Mouse (Mus musculus) liver, embryonic 14.5 days (tissue): ENCODE results near the gene Iqschfp. TPM values are rescaled to one million over a fixed set of nuclear protein-coding genes. Genes with fewer than 3 reads are reported as not detected.

Source experiments
- ATAC-seq: fragments of 200-750 bp; cut with Nextera tagmentation; 2 replicates; pipeline ENCODE4 v1.8.0; 2017; ENCODE audit warnings: moderate number of reproducible peaks, mild to moderate bottlenecking, moderate library complexity; ENCODE audit not compliant: insufficient read depth
- DNase-seq, 3 experiments: peaks; one replicate each; pipeline ENCODE4 v3.0.0-alpha.2; 2012 to 2013; ENCODE audit warnings: low read depth in 3 of 3, low spot score in 3 of 3
- H3K27ac ChIP-seq: fragments of 300-500 bp; sonication (generic); 2 replicates; pipeline ENCODE4 v1.5.1; 2014; ENCODE audit warnings: moderate library complexity, mild to moderate bottlenecking, control low read depth, inconsistent platforms
- H3K27me3 ChIP-seq: fragments of 300-500 bp; sonication (generic); 2 replicates; pipeline ENCODE4 v1.6.1; 2014; ENCODE audit warnings: mild to moderate bottlenecking, low read length, moderate library complexity; ENCODE audit not compliant: control insufficient read depth, insufficient read depth
- H3K36me3 ChIP-seq: fragments of 300-500 bp; sonication (generic); replicated peaks from 2 replicates; pipeline ENCODE4 v1.6.1; 2014; ENCODE audit warnings: low read depth; ENCODE audit not compliant: control insufficient read depth, insufficient read depth
- H3K4me1 ChIP-seq, 2 experiments: fragments of 200-500 bp in 1 of 2; fragments of 300-500 bp in 1 of 2; sonication (generic) in 1 of 2; replicated peaks; 2 replicates each; pipeline ENCODE4 v1.6.1; 2012 to 2014; ENCODE audit warnings: antibody characterized with exemption in 1 of 2, inconsistent platforms in 1 of 2, low read length in 1 of 2; ENCODE audit not compliant: control insufficient read depth in 2 of 2, insufficient read depth in 2 of 2
- H3K4me2 ChIP-seq: fragments of 300-500 bp; sonication (generic); 2 replicates; pipeline ENCODE4 v1.6.1; 2014; ENCODE audit warnings: low read depth, mild to moderate bottlenecking, control low read depth, moderate library complexity
- H3K4me3 ChIP-seq, 2 experiments: fragments of 200-500 bp in 1 of 2; fragments of 300-500 bp in 1 of 2; sonication (generic) in 1 of 2; 2 replicates each; pipeline ENCODE4 v1.5.1; 2012 to 2014; ENCODE audit warnings: low read depth in 2 of 2, low read length in 2 of 2, mild to moderate bottlenecking in 2 of 2, control low read depth in 1 of 2, inconsistent platforms in 1 of 2, moderate library complexity in 1 of 2; ENCODE audit not compliant: insufficient read depth in 1 of 2
- H3K9ac ChIP-seq: fragments of 300-500 bp; sonication (generic); replicated peaks from 2 replicates; pipeline ENCODE4 v1.6.1; 2014; ENCODE audit warnings: mild to moderate bottlenecking, control low read depth, moderate library complexity
- H3K9me3 ChIP-seq: fragments of 300-500 bp; sonication (generic); 2 replicates; pipeline ENCODE4 v1.6.1; 2016; ENCODE audit warnings: low read length, mixed read lengths; ENCODE audit not compliant: control insufficient read depth
- CTCF ChIP-seq: IDR thresholded peaks from 2 replicates; pipeline ENCODE4 v1.5.1; 2016; ENCODE audit warnings: antibody characterized with exemption, low read depth, control low read depth
- EP300 ChIP-seq: IDR thresholded peaks from 2 replicates; pipeline ENCODE4 v1.6.1; 2016; ENCODE audit warnings: antibody characterized with exemption, low read depth
- WGBS: fragments of 180-500 bp; shearing (Covaris S2); extraction: QIAGEN DNeasy Blood & Tissue Kit; methylation state at CpG from one replicate; pipeline ENCODE4 v1.1.7; 2014; ENCODE audit not compliant: insufficient replicate concordance; 5-methylcytosine and 5-hydroxymethylcytosine counted together
- polyA plus RNA-seq, 2 experiments: library from polyadenylated mRNA; depleted of rRNA in 1 of 2; stranded (reverse) in 1 of 2; unstranded in 1 of 2; fragments of >200 nt; fragmentation: Nextera tagmentation in 1 of 2; extraction: Ambion mirVana in 1 of 2; gene quantifications; 2 replicates each; pipeline versions ENCODE4 v1.2.1 to v1.2.3; 2012 to 2014

Gene Iqschfp
- polyA plus RNA-seq, 2 experiments: not detected

- no peak overlapping the region for H3K4me2 ChIP-seq
- H3K9me3 ChIP-seq: no peaks in the 10 kb centered on the region
- H3K27ac ChIP-seq: no peak overlapping the region
- H3K9ac ChIP-seq: no peak overlapping the region
- ATAC-seq (no peak), DNase-seq (no peak)
- H3K36me3 ChIP-seq: no peaks in the 10 kb centered on the region
- H3K27me3 ChIP-seq: no peaks in the 10 kb centered on the region
- no peaks in the 10 kb centered on the region for H3K4me1 ChIP-seq
- H3K4me3 ChIP-seq: no peak overlapping the region
- TF ChIP-seq EP300 (no peak), CTCF (no peak)
- 70% methylated on average over 7 of the region's 7 CpGs for WGBS
These were observed 391.0 kb downstream of the Iqschfp start for GRCm38 (mm10) chr3:68282844-68283594.

GRCm38 (mm10) chr3:68283595-68283991 is 391.6 kb downstream of the Iqschfp start:
- Histone ChIP-seq H3K4me3 (no peak overlapping the region), H3K9ac (no peak overlapping the region), H3K27me3 (no peaks in the 10 kb centered on the region), H3K36me3 (no peaks in the 10 kb centered on the region), H3K4me2 (no peak overlapping the region), H3K27ac (no peak overlapping the region), H3K9me3 (no peaks in the 10 kb centered on the region), H3K4me1 (no peaks in the 10 kb centered on the region)
- no peak for TF ChIP-seq EP300
- TF ChIP-seq CTCF: no peak
- 69% methylated on average over 10 of the region's 10 CpGs for WGBS
- DNase-seq: no peak
- ATAC-seq: no peak

- no peak for ATAC-seq
- Histone ChIP-seq H3K4me2 (no peak overlapping the region), H3K27me3 (no peaks in the 10 kb centered on the region), H3K36me3 (no peaks in the 10 kb centered on the region), H3K9me3 (no peaks in the 10 kb centered on the region), H3K4me1 (no peaks in the 10 kb centered on the region), H3K4me3 (no peak overlapping the region), H3K27ac (no peak overlapping the region), H3K9ac (no peak overlapping the region)
- DNase-seq: no peak
- WGBS: 66% methylated on average over 2 of the region's 2 CpGs
- TF ChIP-seq EP300: no peak
- no peak for TF ChIP-seq CTCF
These were observed 392.5 kb downstream of the Iqschfp start for GRCm38 (mm10) chr3:68284500-68284899.

GRCm38 (mm10) chr3:68296752-68297151 is 404.7 kb downstream of the Iqschfp start:
- H3K4me3 ChIP-seq: no peak overlapping the region
- no peaks in the 10 kb centered on the region for H3K9me3 ChIP-seq
- TF ChIP-seq EP300: no peak
- TF ChIP-seq CTCF: no peak
- H3K27ac ChIP-seq: no peak overlapping the region
- no peaks in the 10 kb centered on the region for H3K27me3 ChIP-seq
- H3K36me3 ChIP-seq: no peaks in the 10 kb centered on the region
- DNase-seq (no peak), ATAC-seq (no peak)
- 73% methylated on average over 7 of the region's 7 CpGs for WGBS
- no peak overlapping the region for H3K9ac ChIP-seq
- H3K4me2 ChIP-seq: no peak overlapping the region
- no peaks in the 10 kb centered on the region for H3K4me1 ChIP-seq

- ATAC-seq (no peak), DNase-seq (no peak)
- Histone ChIP-seq H3K9me3 (no peaks in the 10 kb centered on the region), H3K27ac (no peak overlapping the region), H3K9ac (no peak overlapping the region), H3K4me1 (no peaks in the 10 kb centered on the region), H3K36me3 (no peaks in the 10 kb centered on the region), H3K4me2 (no peak overlapping the region), H3K4me3 (no peak overlapping the region), H3K27me3 (no peaks in the 10 kb centered on the region)
- WGBS: 0% methylated on average over 1 of the region's 1 CpGs
- TF ChIP-seq CTCF: no peak
- TF ChIP-seq EP300: no peak
These were observed 413.6 kb downstream of the Iqschfp start for GRCm38 (mm10) chr3:68305647-68306046.
